Mouse (Mus musculus): ENCODE data around the gene Nfe2l2. TPM values are rescaled to one million over a fixed set of nuclear protein-coding genes. Genes with fewer than 3 reads are reported as not detected.
A peak's percentile ranks its signal among the peaks of the same experiment; 100 is the strongest.
"Not testable (repeated sequence)": the region's sequence is repeated elsewhere in the genome, so short reads cannot be mapped to it uniquely, and the experiment has no call there.

Nfe2l2 gene
- total RNA-seq, 2 experiments from 2014 or later, result 27.6 to 29.6 TPM

GRCm38 (mm10) chr2:75650437-75650836 is 54.0 kb downstream of the Nfe2l2 start:
- DNase-seq, result no peak

GRCm38 (mm10) chr2:75645251-75645650 is 59.2 kb downstream of the Nfe2l2 start:
- no peak for DNase-seq

- DNase-seq, result no peak
Measured at GRCm38 (mm10) chr2:75643950-75644349, 60.5 kb downstream of the Nfe2l2 start.

GRCm38 (mm10) chr2:75642795-75643550 is 61.5 kb downstream of the Nfe2l2 start:
- peak; percentile 18 for DNase-seq

GRCm38 (mm10) chr2:75642312-75642711 is 62.1 kb downstream of the Nfe2l2 start:
- not testable (repeated sequence) for DNase-seq

- DNase-seq, result not testable (repeated sequence)
Measured at GRCm38 (mm10) chr2:75639535-75639934, 64.9 kb downstream of the Nfe2l2 start.

GRCm38 (mm10) chr2:75637822-75638221 is 66.6 kb downstream of the Nfe2l2 start:
- not testable (repeated sequence) for DNase-seq

GRCm38 (mm10) chr2:75637361-75637760 is 67.1 kb downstream of the Nfe2l2 start:
- DNase-seq, result no peak

GRCm38 (mm10) chr2:75637055-75637304 is 67.5 kb downstream of the Nfe2l2 start:
- not testable (repeated sequence) for DNase-seq

GRCm38 (mm10) chr2:75636261-75637054 is 68.0 kb downstream of the Nfe2l2 start:
- no peak for DNase-seq

GRCm38 (mm10) chr2:75634431-75634830 is 70.0 kb downstream of the Nfe2l2 start:
- not testable (repeated sequence) for DNase-seq

- DNase-seq, result no peak
Measured at GRCm38 (mm10) chr2:75633784-75634183, 70.7 kb downstream of the Nfe2l2 start.

GRCm38 (mm10) chr2:75633381-75633780 is 71.1 kb downstream of the Nfe2l2 start:
- no peak for DNase-seq

GRCm38 (mm10) chr2:75632721-75633181 is 71.7 kb downstream of the Nfe2l2 start:
- no peak for DNase-seq

GRCm38 (mm10) chr2:75632043-75632442 is 72.4 kb downstream of the Nfe2l2 start:
- no peak for DNase-seq

- DNase-seq, result no peak
Measured at GRCm38 (mm10) chr2:75631421-75631820, 73.0 kb downstream of the Nfe2l2 start.

- no peak for DNase-seq
Measured at GRCm38 (mm10) chr2:75628487-75628886, 76.0 kb downstream of the Nfe2l2 start.

- DNase-seq, result no peak
Measured at GRCm38 (mm10) chr2:75626597-75627440, 77.6 kb downstream of the Nfe2l2 start.

Data from gastrocnemius, postnatal 25 days (tissue).